Mouse (Mus musculus): ENCODE data around the gene Vgll4. TPM values are rescaled to one million over a fixed set of nuclear protein-coding genes. Genes with fewer than 3 reads are reported as not detected.

Gene Vgll4
- total RNA-seq, 2 experiments from 2014 or later, result 50.7 to 62.5 TPM

GRCm38 (mm10) chr6:114979715-114980114 is 9.9 kb upstream of the Vgll4 start:
- intact Hi-C loops (cut with DNase I), result no loop called here
- no peak for DNase-seq (ENCODE audit: low spot score in 2 of 2)

GRCm38 (mm10) chr6:114976915-114977419 is 7.2 kb upstream of the Vgll4 start:
- intact Hi-C loops (cut with DNase I), result loop anchor here (1.0 kb wide), 2 partner anchors 16 to 265 kb away; no protein-coding TSS in a partner anchor
- DNase-seq (ENCODE audit: low spot score in 2 of 2), result peak; percentile 71 to 95

GRCm38 (mm10) chr6:114974331-114974730 is 4.5 kb upstream of the Vgll4 start:
- no peak for DNase-seq (ENCODE audit: low spot score in 2 of 2)
- intact Hi-C loops (cut with DNase I), result no loop called here

GRCm38 (mm10) chr6:114972988-114973387 is 3.2 kb upstream of the Vgll4 start:
- DNase-seq (ENCODE audit: low spot score in 2 of 2), result no peak
- intact Hi-C loops (cut with DNase I), result no loop called here

GRCm38 (mm10) chr6:114970895-114971294 is 1.1 kb upstream of the Vgll4 start:
- intact Hi-C loops (cut with DNase I), result loop anchor here (2.0 kb wide), 1 partner anchor 36 kb away; no protein-coding TSS in a partner anchor
- no peak for DNase-seq (ENCODE audit: low spot score in 2 of 2)

- intact Hi-C loops (cut with DNase I), result loop anchor here (2.0 kb wide), 1 partner anchor 36 kb away; no protein-coding TSS in a partner anchor
- DNase-seq (ENCODE audit: low spot score in 2 of 2), result no peak
Observed at GRCm38 (mm10) chr6:114970386-114970785, 592 bp upstream of the Vgll4 start.

- DNase-seq (ENCODE audit: low spot score in 2 of 2), result peak; percentile 90 to 95
- intact Hi-C loops (cut with DNase I), result loop anchor here (2.0 to 5.0 kb wide), 2 partner anchors 36 to 256 kb away; no protein-coding TSS in a partner anchor
Observed at GRCm38 (mm10) chr6:114968361-114969212, 1.2 kb downstream of the Vgll4 start.

GRCm38 (mm10) chr6:114967623-114968022 is 2.2 kb downstream of the Vgll4 start:
- intact Hi-C loops (cut with DNase I), result loop anchor here (2.0 to 5.0 kb wide), 2 partner anchors 35 to 255 kb away; no protein-coding TSS in a partner anchor
- no peak for DNase-seq (ENCODE audit: low spot score in 2 of 2)

- intact Hi-C loops (cut with DNase I), result loop anchor here (5.0 kb wide), 1 partner anchor 34 kb away; no protein-coding TSS in a partner anchor
- no peak for DNase-seq (ENCODE audit: low spot score in 2 of 2)
Observed at GRCm38 (mm10) chr6:114966396-114967154, 3.2 kb downstream of the Vgll4 start.

- no peak for DNase-seq (ENCODE audit: low spot score in 2 of 2)
- intact Hi-C loops (cut with DNase I), result loop anchor here (5.0 kb wide), 1 partner anchor 34 kb away; no protein-coding TSS in a partner anchor
Observed at GRCm38 (mm10) chr6:114965802-114966201, 4.0 kb downstream of the Vgll4 start.

GRCm38 (mm10) chr6:114965396-114965795 is 4.4 kb downstream of the Vgll4 start:
- intact Hi-C loops (cut with DNase I), result loop anchor here (5.0 kb wide), 1 partner anchor 33 kb away; no protein-coding TSS in a partner anchor
- no peak for DNase-seq (ENCODE audit: low spot score in 2 of 2)

GRCm38 (mm10) chr6:114964235-114964634 is 5.6 kb downstream of the Vgll4 start:
- intact Hi-C loops (cut with DNase I), result no loop called here
- peak in 1 of 2 experiments; percentile 57 for DNase-seq (ENCODE audit: low spot score in 2 of 2)

- intact Hi-C loops (cut with DNase I), result no loop called here
- no peak for DNase-seq (ENCODE audit: low spot score in 2 of 2)
Observed at GRCm38 (mm10) chr6:114963636-114964035, 6.2 kb downstream of the Vgll4 start.

GRCm38 (mm10) chr6:114961276-114962068 is 8.3 kb downstream of the Vgll4 start:
- intact Hi-C loops (cut with DNase I), result no loop called here
- DNase-seq (ENCODE audit: low spot score in 2 of 2), result no peak

GRCm38 (mm10) chr6:114959012-114959398 is 10.8 kb downstream of the Vgll4 start:
- DNase-seq (ENCODE audit: low spot score in 2 of 2), result no peak
- intact Hi-C loops (cut with DNase I), result no loop called here

- intact Hi-C loops (cut with DNase I), result no loop called here
Observed at GRCm38 (mm10) chr6:114958249-114959011, 11.4 kb downstream of the Vgll4 start.

GRCm38 (mm10) chr6:114957756-114958155 is 12.0 kb downstream of the Vgll4 start:
- intact Hi-C loops (cut with DNase I), result no loop called here

More at GRCm38 (mm10) chr6:114958249-114959011, 11.4 kb downstream of the Vgll4 start:
- no peak for DNase-seq (ENCODE audit: low spot score in 2 of 2)

GRCm38 (mm10) chr6:114954496-114954895 is 15.3 kb downstream of the Vgll4 start:
- intact Hi-C loops (cut with DNase I), result no loop called here
- no peak for DNase-seq (ENCODE audit: low spot score in 2 of 2)

More at GRCm38 (mm10) chr6:114957756-114958155, 12.0 kb downstream of the Vgll4 start:
- no peak for DNase-seq (ENCODE audit: low spot score in 2 of 2)
